Mouse (Mus musculus): ENCODE data around the gene Alox8. TPM values are rescaled to one million over a fixed set of nuclear protein-coding genes. Genes with fewer than 3 reads are reported as not detected.

Alox8 gene
- polyA plus RNA-seq, 1 experiment from 2014 or later = 0.11 TPM

DNA sequence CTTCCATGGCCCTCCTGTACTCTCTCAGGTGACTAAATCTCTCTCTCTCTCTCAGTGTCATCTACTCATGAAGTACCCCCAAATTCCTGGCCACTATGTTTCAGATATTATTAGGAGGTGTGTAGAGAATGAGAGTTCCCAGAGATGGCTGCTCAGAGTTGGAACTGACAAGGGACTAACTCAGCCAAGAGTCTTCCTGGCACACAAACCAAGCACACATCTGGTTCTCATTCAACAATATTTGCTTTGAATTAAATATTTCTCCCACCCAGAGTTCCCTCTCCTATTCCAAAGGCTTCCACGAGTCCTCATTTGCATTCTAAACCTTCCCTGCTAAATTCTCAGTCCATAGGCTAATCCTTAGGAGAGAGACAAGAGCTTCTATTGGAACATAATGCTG lies 28.1 kb upstream of the Alox8 start:
- Histone ChIP-seq H3K4me1 (replicated peaks; ENCODE audit: control insufficient read depth, insufficient read depth, low read length) (no peaks in the 10 kb centered on the region), H3K4me2 (ENCODE audit: low read depth, low read length, severe bottlenecking) (no peak overlapping the region), H3K9me3 (ENCODE audit: control insufficient read depth, low read length) (no peaks in the 10 kb centered on the region), H3K9ac (ENCODE audit: low read length) (no peak overlapping the region), H3K4me3 (ENCODE audit: low read depth, low read length) (no peak overlapping the region), H3K27me3 (ENCODE audit: control insufficient read depth, insufficient read depth, low read length) (no peaks in the 10 kb centered on the region), H3K27ac (ENCODE audit: low read depth, low read length) (no peak overlapping the region), H3K36me3 (ENCODE audit: control insufficient read depth, insufficient read depth, low read length) (no peaks in the 10 kb centered on the region)
- ATAC-seq (replicated peaks; ENCODE audit: low FRiP score) (no peak), DNase-seq (ENCODE audit: low spot score) (no peak)
- WGBS = 82% methylated on average over 1 of the region's 1 CpGs

DNA sequence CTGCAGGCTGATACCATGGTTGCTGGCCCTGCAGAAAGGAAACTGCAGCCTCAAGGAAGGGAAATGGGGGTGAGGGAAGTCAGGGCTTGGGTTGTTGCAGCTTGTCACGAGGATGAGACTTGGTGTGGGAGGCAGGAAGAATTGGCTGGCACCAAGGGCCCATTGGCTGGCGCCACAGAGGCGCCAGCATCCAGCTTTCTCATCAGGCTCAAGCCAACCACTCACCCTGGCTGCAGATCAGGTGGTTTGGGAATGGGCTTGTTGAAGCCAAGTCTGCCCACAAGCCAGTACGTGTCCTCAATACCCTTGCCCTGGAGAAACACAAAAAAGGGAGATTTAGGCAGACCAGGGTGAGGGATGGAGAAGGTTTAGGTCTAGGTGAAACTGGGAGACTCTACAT lies 25.5 kb upstream of the Alox8 start:
- Histone ChIP-seq H3K9me3 (ENCODE audit: control insufficient read depth, low read length) (no peaks in the 10 kb centered on the region), H3K4me1 (replicated peaks; ENCODE audit: control insufficient read depth, insufficient read depth, low read length) (no peaks in the 10 kb centered on the region), H3K27me3 (ENCODE audit: control insufficient read depth, insufficient read depth, low read length) (no peaks in the 10 kb centered on the region), H3K36me3 (ENCODE audit: control insufficient read depth, insufficient read depth, low read length) (no peaks in the 10 kb centered on the region), H3K27ac (ENCODE audit: low read depth, low read length) (no peak overlapping the region), H3K4me2 (ENCODE audit: low read depth, low read length, severe bottlenecking) (no peak overlapping the region), H3K9ac (ENCODE audit: low read length) (no peak overlapping the region), H3K4me3 (ENCODE audit: low read depth, low read length) (no peak overlapping the region)
- DNase-seq (ENCODE audit: low spot score) (no peak), ATAC-seq (replicated peaks; ENCODE audit: low FRiP score) (no peak)
- WGBS = 83% methylated on average over 4 of the region's 4 CpGs

DNA sequence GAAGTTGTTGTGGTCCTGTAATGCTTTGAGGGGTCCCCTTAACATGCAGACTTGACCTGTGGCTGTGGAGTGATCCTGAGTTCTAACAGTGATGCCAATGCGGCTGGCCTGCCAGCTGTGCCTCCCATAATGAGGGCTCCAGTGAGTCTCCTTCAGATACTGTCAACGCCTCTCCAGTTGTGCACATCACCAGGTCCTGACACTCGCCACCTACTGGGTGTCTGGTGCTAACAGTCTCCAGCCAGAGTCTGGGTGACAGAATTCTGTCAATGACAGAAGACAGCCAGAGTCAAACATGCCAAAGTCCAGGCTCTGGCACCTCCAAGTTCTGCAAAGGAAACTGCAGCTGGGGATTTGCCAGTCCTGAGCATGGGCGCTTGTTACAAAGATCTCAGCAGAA lies 23.4 kb upstream of the Alox8 start:
- H3K27me3 ChIP-seq (ENCODE audit: control insufficient read depth, insufficient read depth, low read length) = no peaks in the 10 kb centered on the region
- H3K36me3 ChIP-seq (ENCODE audit: control insufficient read depth, insufficient read depth, low read length) = no peaks in the 10 kb centered on the region
- H3K4me2 ChIP-seq (ENCODE audit: low read depth, low read length, severe bottlenecking) = no peak overlapping the region
- H3K27ac ChIP-seq (ENCODE audit: low read depth, low read length) = no peak overlapping the region
- DNase-seq (ENCODE audit: low spot score) = no peak
- H3K4me3 ChIP-seq (ENCODE audit: low read depth, low read length) = no peak overlapping the region
- H3K9ac ChIP-seq (ENCODE audit: low read length) = no peak overlapping the region
- ATAC-seq (replicated peaks; ENCODE audit: low FRiP score) = no peak
- WGBS = 74% methylated on average over 4 of the region's 4 CpGs
- H3K4me1 ChIP-seq (replicated peaks; ENCODE audit: control insufficient read depth, insufficient read depth, low read length) = no peaks in the 10 kb centered on the region
- H3K9me3 ChIP-seq (ENCODE audit: control insufficient read depth, low read length) = no peaks in the 10 kb centered on the region

DNA sequence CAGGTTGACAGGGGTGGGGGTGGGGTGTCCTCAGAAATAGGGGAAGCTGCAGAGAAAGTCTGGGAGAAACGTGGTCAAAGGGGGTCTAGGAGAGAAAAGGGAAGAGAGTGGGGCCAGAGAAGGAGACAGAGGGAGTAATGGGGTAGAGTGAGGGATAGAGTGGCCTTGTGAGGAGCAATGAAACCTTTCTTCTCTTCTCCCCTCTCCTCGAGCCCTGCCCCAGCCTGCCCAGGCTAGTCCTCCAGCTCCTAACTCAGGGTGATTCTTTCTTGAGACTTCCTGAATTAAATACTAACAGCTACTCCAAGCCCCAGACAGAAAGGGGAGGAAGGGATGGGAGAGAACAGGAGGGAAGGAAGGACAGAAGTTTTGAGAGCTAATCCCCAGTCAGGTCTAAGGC lies 21.0 kb upstream of the Alox8 start:
- DNase-seq (ENCODE audit: low spot score) (no peak), ATAC-seq (replicated peaks; ENCODE audit: low FRiP score) (no peak)
- no peak overlapping the region for H3K27ac ChIP-seq (ENCODE audit: low read depth, low read length)
- no peak overlapping the region for H3K9ac ChIP-seq (ENCODE audit: low read length)
- no peaks in the 10 kb centered on the region for H3K4me1 ChIP-seq (replicated peaks; ENCODE audit: control insufficient read depth, insufficient read depth, low read length)
- 67% methylated on average over 2 of the region's 2 CpGs for WGBS
- H3K4me2 ChIP-seq (ENCODE audit: low read depth, low read length, severe bottlenecking) = no peak overlapping the region
- no peaks in the 10 kb centered on the region for H3K36me3 ChIP-seq (ENCODE audit: control insufficient read depth, insufficient read depth, low read length)
- no peaks in the 10 kb centered on the region for H3K27me3 ChIP-seq (ENCODE audit: control insufficient read depth, insufficient read depth, low read length)
- no peaks in the 10 kb centered on the region for H3K9me3 ChIP-seq (ENCODE audit: control insufficient read depth, low read length)
- H3K4me3 ChIP-seq (ENCODE audit: low read depth, low read length) = no peak overlapping the region

DNA sequence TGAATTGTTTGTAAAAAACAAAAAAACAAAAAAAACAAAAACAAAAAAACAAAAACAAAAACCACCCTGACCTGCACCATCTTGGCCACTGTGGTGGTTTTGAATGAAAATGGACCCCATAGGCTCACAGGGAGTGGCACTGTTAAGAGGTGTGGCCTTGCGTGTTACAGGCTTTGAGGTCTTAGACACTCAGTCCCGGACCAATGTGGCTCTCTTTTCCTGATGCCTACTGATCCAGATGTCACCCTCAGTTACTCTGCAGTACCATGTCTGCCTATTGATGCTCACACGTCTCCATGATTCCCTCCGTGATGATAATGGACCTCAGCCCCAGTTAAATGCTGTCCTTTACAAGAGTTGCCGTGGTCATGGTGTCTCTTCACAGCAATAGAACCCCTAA lies 19.8 kb upstream of the Alox8 start:
- no peaks in the 10 kb centered on the region for H3K9me3 ChIP-seq (ENCODE audit: control insufficient read depth, low read length)
- 88% methylated on average over 5 of the region's 5 CpGs for WGBS
- no peaks in the 10 kb centered on the region for H3K4me1 ChIP-seq (replicated peaks; ENCODE audit: control insufficient read depth, insufficient read depth, low read length)
- H3K27me3 ChIP-seq (ENCODE audit: control insufficient read depth, insufficient read depth, low read length) = no peaks in the 10 kb centered on the region
- ATAC-seq (replicated peaks; ENCODE audit: low FRiP score) (no peak), DNase-seq (ENCODE audit: low spot score) (no peak)
- no peak overlapping the region for H3K4me3 ChIP-seq (ENCODE audit: low read depth, low read length)
- no peaks in the 10 kb centered on the region for H3K36me3 ChIP-seq (ENCODE audit: control insufficient read depth, insufficient read depth, low read length)
- H3K27ac ChIP-seq (ENCODE audit: low read depth, low read length) = no peak overlapping the region
- H3K9ac ChIP-seq (ENCODE audit: low read length) = no peak overlapping the region
- H3K4me2 ChIP-seq (ENCODE audit: low read depth, low read length, severe bottlenecking) = no peak overlapping the region

DNA sequence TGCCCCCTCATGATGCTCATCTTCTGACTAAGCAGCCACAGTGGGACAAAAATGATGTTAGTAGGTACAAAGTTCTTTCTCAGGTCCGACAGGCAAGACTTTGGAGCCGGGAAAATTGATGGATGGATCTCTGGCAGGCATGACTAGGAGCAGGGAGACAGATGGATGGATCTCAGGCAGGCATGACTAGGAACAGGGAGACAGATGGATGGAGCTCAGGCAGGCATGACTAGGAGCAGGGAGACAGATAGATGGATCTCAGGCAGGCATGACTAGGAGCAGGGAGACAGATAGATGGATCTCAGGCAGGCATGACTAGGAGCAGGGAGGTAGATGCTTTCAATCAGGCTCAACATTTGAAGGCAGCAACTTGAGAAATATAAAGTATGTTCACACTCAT lies 13.8 kb upstream of the Alox8 start:
- H3K9me3 ChIP-seq (ENCODE audit: control insufficient read depth, low read length) = no peaks in the 10 kb centered on the region
- H3K27ac ChIP-seq (ENCODE audit: low read depth, low read length) = no peak overlapping the region
- H3K27me3 ChIP-seq (ENCODE audit: control insufficient read depth, insufficient read depth, low read length) = no peaks in the 10 kb centered on the region
- ATAC-seq (replicated peaks; ENCODE audit: low FRiP score) = no peak
- no peaks in the 10 kb centered on the region for H3K36me3 ChIP-seq (ENCODE audit: control insufficient read depth, insufficient read depth, low read length)
- no peak overlapping the region for H3K9ac ChIP-seq (ENCODE audit: low read length)
- H3K4me2 ChIP-seq (ENCODE audit: low read depth, low read length, severe bottlenecking) = no peak overlapping the region
- no peak for DNase-seq (ENCODE audit: low spot score)
- H3K4me3 ChIP-seq (ENCODE audit: low read depth, low read length) = no peak overlapping the region
- H3K4me1 ChIP-seq (replicated peaks; ENCODE audit: control insufficient read depth, insufficient read depth, low read length) = no peaks in the 10 kb centered on the region
- WGBS = 54% methylated on average over 2 of the region's 2 CpGs

DNA sequence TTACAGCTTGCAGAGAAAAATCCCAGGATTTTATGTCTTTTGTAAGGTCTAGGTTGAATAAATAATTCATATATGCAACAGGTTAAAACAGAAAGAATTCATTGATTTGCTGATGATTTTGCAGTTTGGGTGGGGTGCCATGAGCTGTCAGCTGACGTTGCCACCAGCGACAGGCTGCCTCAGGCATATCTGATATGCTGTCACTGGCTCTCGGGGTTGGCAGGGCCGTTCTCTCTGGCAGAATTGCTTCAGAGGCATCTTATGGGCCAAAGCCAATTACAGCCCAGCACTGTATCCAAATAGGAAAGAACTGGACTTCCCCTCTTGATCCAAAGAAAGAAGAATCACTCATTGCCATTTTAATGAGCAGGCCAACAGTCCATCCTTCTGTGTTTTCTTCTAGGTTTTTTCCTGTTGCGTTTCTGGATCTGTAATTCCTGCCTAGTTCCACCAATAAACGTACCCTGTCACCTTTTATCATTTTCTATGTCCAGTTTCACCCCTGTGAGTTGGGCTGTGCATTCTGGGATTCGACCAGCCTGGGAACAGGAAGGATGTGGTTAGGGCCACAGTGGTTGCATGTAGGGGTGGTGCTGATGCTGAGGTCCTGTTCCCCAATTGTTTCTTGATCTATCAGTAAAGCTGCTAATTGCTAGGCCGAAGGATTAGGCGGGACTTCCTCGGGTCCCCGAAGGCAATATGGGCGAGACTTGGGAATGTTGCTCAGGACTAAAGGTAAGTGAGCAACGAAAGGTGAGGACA lies 5.0 kb upstream of the Alox8 start:
- Histone ChIP-seq H3K4me3 (ENCODE audit: low read depth, low read length) (no peak overlapping the region), H3K4me1 (replicated peaks; ENCODE audit: control insufficient read depth, insufficient read depth, low read length) (no peaks in the 10 kb centered on the region), H3K27me3 (ENCODE audit: control insufficient read depth, insufficient read depth, low read length) (peaks cover 3% of the 10 kb centered on the region), H3K36me3 (ENCODE audit: control insufficient read depth, insufficient read depth, low read length) (no peaks in the 10 kb centered on the region), H3K9ac (ENCODE audit: low read length) (no peak overlapping the region), H3K9me3 (ENCODE audit: control insufficient read depth, low read length) (no peaks in the 10 kb centered on the region), H3K27ac (ENCODE audit: low read depth, low read length) (no peak overlapping the region), H3K4me2 (ENCODE audit: low read depth, low read length, severe bottlenecking) (no peak overlapping the region)
- DNase-seq (ENCODE audit: low spot score) = no peak
- no peak for ATAC-seq (replicated peaks; ENCODE audit: low FRiP score)
- WGBS = 85% methylated on average over 13 of the region's 13 CpGs

DNA sequence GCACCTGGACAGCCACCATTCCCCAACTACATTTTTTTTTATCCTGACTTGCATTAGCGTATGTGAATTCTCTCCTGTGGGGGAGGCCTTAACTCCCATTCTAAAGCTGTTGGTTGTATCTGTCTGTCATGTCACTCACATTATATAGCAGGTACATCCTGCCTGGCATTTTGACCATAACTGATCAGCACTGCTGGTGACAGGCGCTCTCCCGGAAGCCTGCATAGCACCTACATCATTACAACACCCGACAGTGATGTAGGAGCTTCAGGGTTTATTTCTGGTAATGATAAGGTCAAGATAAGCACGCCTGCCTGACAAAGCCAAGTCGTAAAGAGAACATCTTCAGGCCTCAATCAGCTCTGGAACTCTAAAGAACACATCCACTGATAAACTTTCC lies 2.6 kb upstream of the Alox8 start:
- Histone ChIP-seq H3K27ac (ENCODE audit: low read depth, low read length) (no peak overlapping the region), H3K9ac (ENCODE audit: low read length) (no peak overlapping the region), H3K9me3 (ENCODE audit: control insufficient read depth, low read length) (no peaks in the 10 kb centered on the region), H3K4me3 (ENCODE audit: low read depth, low read length) (no peak overlapping the region), H3K4me2 (ENCODE audit: low read depth, low read length, severe bottlenecking) (no peak overlapping the region), H3K4me1 (replicated peaks; ENCODE audit: control insufficient read depth, insufficient read depth, low read length) (0 out of 2 replicates have a peak, but pooled peaks cover 3% of the 10 kb centered on the region), H3K27me3 (ENCODE audit: control insufficient read depth, insufficient read depth, low read length) (peaks cover 19% of the 10 kb centered on the region), H3K36me3 (ENCODE audit: control insufficient read depth, insufficient read depth, low read length) (no peaks in the 10 kb centered on the region)
- 81% methylated on average over 6 of the region's 6 CpGs for WGBS
- ATAC-seq (replicated peaks; ENCODE audit: low FRiP score) (no peak), DNase-seq (ENCODE audit: low spot score) (no peak)

DNA sequence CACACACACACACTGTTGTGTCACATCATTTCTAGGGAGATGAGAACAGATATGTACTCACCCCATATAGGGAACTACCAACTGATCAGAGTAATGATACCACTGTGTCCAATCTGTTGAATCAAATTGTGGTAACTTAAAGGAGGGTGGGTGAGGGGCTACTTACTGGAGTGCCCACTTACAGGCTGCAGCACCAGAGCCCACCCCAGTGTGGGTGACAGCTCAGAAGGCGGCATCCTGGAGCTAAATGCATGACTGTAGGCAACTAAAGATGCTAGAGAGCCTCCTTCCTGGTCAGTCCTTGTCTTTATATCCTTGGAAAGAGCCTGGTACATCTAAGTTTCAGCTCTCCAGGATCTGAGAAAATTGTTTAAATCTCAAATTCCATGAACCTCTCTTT lies 1.6 kb upstream of the Alox8 start:
- ATAC-seq (replicated peaks; ENCODE audit: low FRiP score) (no peak), DNase-seq (ENCODE audit: low spot score) (peak; percentile 9)
- Histone ChIP-seq H3K27ac (ENCODE audit: low read depth, low read length) (no peak overlapping the region), H3K4me2 (ENCODE audit: low read depth, low read length, severe bottlenecking) (no peak overlapping the region), H3K4me3 (ENCODE audit: low read depth, low read length) (no peak overlapping the region), H3K9ac (ENCODE audit: low read length) (no peak overlapping the region), H3K4me1 (replicated peaks; ENCODE audit: control insufficient read depth, insufficient read depth, low read length) (0 out of 2 replicates have a peak, but pooled peaks cover 3% of the 10 kb centered on the region), H3K36me3 (ENCODE audit: control insufficient read depth, insufficient read depth, low read length) (no peaks in the 10 kb centered on the region), H3K9me3 (ENCODE audit: control insufficient read depth, low read length) (no peaks in the 10 kb centered on the region), H3K27me3 (ENCODE audit: control insufficient read depth, insufficient read depth, low read length) (peaks cover 19% of the 10 kb centered on the region)
- WGBS = 81% methylated on average over 1 of the region's 1 CpGs

All from forebrain, embryonic 11.5 days (tissue).